Mouse (Mus musculus): ENCODE measurements at regions not wholly inside any gene's neighbourhood (a gene's known extent, or its start where the extent isn't known, plus 50 kb on each side); places are given as distances from the start of the nearest gene placed in this dataset.
A peak's percentile ranks its signal among the peaks of the same experiment; 100 is the strongest.

- Histone ChIP-seq H3K4me3 (no peak overlapping the region), H3K4me2 (peak overlapping the region; percentile 13; the same call in 1 of the 2 replicates), H3K27me3 (replicated peaks) (no peaks in the 10 kb centered on the region), H3K4me1 (no peaks in the 10 kb centered on the region), H3K36me3 (no peaks in the 10 kb centered on the region), H3K27ac (replicated peaks) (no peak overlapping the region), H3K9ac (no peak overlapping the region), H3K9me3 (no peaks in the 10 kb centered on the region)
- WGBS: 68% methylated on average over 17 of the region's 17 CpGs
- ATAC-seq (ENCODE audit: extremely low read depth, insufficient number of reproducible peaks, low FRiP score, low TSS enrichment): no peak
These were observed 163.5 kb downstream of the Twistnb start for GRCm38 (mm10) chr12:33592938-33593337.

- ATAC-seq (ENCODE audit: extremely low read depth, insufficient number of reproducible peaks, low FRiP score, low TSS enrichment): no peak
These were observed 164.2 kb downstream of the Twistnb start for GRCm38 (mm10) chr12:33593685-33594084.

GRCm38 (mm10) chr12:33605393-33605792 lies 176.0 kb downstream of the Twistnb start:
- H3K4me3 ChIP-seq: no peak overlapping the region
- H3K9me3 ChIP-seq: no peaks in the 10 kb centered on the region
- H3K4me1 ChIP-seq: no peaks in the 10 kb centered on the region
- no peak overlapping the region for H3K4me2 ChIP-seq
- H3K9ac ChIP-seq: no peak overlapping the region
- WGBS: 62% methylated on average over 4 of the region's 4 CpGs
- no peaks in the 10 kb centered on the region for H3K36me3 ChIP-seq
- H3K27me3 ChIP-seq (replicated peaks): no peaks in the 10 kb centered on the region
- ATAC-seq (ENCODE audit: extremely low read depth, insufficient number of reproducible peaks, low FRiP score, low TSS enrichment): no peak
- H3K27ac ChIP-seq (replicated peaks): no peak overlapping the region

More at GRCm38 (mm10) chr12:33593685-33594084, 164.2 kb downstream of the Twistnb start:
- Histone ChIP-seq H3K4me3 (no peak overlapping the region), H3K9me3 (no peaks in the 10 kb centered on the region), H3K27me3 (replicated peaks) (no peaks in the 10 kb centered on the region), H3K27ac (replicated peaks) (no peak overlapping the region), H3K9ac (no peak overlapping the region), H3K4me1 (no peaks in the 10 kb centered on the region), H3K36me3 (no peaks in the 10 kb centered on the region), H3K4me2 (no peak overlapping the region)
- 79% methylated on average over 4 of the region's 4 CpGs for WGBS

- Histone ChIP-seq H3K4me1 (no peaks in the 10 kb centered on the region), H3K9ac (no peak overlapping the region), H3K4me3 (no peak overlapping the region), H3K27me3 (replicated peaks) (no peaks in the 10 kb centered on the region), H3K27ac (replicated peaks) (no peak overlapping the region), H3K9me3 (no peaks in the 10 kb centered on the region), H3K36me3 (no peaks in the 10 kb centered on the region), H3K4me2 (no peak overlapping the region)
- no peak for ATAC-seq (ENCODE audit: extremely low read depth, insufficient number of reproducible peaks, low FRiP score, low TSS enrichment)
- WGBS: 50% methylated on average over 7 of the region's 7 CpGs
These were observed 178.6 kb downstream of the Twistnb start for GRCm38 (mm10) chr12:33607811-33608602.

DNA sequence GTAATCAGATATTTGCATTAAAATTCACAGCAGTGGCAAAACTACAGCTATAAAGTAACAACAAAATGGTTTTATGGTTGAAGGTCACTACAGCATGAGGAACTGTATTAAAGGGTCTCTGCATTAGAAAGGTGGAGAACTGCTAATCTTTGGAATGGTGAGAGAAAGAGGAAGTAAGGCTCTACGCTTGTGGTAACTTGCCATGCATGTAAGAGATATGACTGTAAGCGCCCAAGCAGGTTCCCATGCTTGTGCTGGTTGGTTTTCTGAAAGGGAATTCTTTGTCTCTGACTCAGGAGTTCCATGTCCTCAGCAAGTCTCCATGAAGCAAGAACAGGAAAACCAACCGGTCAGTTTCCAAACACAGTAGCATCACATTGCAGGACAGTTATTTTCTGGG lies 182.9 kb downstream of the Twistnb start:
- Histone ChIP-seq H3K27ac (replicated peaks) (no peak overlapping the region), H3K4me3 (no peak overlapping the region), H3K4me2 (no peak overlapping the region), H3K27me3 (replicated peaks) (no peaks in the 10 kb centered on the region), H3K9ac (no peak overlapping the region), H3K36me3 (no peaks in the 10 kb centered on the region), H3K9me3 (no peaks in the 10 kb centered on the region), H3K4me1 (no peaks in the 10 kb centered on the region)
- 51% methylated on average over 3 of the region's 3 CpGs for WGBS
- ATAC-seq (ENCODE audit: extremely low read depth, insufficient number of reproducible peaks, low FRiP score, low TSS enrichment): no peak

DNA sequence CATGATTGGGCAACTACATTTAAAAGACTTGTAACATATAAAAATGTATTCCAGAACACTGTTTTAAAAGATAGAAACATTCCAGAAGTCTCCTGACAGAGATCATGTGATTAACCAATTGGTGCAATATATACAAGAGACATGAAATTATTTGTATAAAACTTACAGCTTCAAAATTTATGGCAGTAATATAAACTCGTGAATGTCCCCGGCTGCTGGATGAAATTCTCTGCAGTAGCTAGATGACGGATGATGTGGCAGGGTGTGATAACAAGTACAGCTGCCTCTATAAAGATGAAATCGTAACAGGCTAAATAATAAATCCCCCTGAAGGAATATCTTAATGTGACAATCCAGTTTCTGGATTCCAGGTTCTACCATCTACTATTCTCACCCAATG lies 191.0 kb downstream of the Twistnb start:
- Histone ChIP-seq H3K4me1 (no peaks in the 10 kb centered on the region), H3K9me3 (no peaks in the 10 kb centered on the region), H3K36me3 (no peaks in the 10 kb centered on the region), H3K27me3 (replicated peaks) (no peaks in the 10 kb centered on the region), H3K27ac (replicated peaks) (no peak overlapping the region), H3K9ac (no peak overlapping the region), H3K4me2 (no peak overlapping the region), H3K4me3 (no peak overlapping the region)
- ATAC-seq (ENCODE audit: extremely low read depth, insufficient number of reproducible peaks, low FRiP score, low TSS enrichment): no peak
- WGBS: 62% methylated on average over 4 of the region's 4 CpGs

DNA sequence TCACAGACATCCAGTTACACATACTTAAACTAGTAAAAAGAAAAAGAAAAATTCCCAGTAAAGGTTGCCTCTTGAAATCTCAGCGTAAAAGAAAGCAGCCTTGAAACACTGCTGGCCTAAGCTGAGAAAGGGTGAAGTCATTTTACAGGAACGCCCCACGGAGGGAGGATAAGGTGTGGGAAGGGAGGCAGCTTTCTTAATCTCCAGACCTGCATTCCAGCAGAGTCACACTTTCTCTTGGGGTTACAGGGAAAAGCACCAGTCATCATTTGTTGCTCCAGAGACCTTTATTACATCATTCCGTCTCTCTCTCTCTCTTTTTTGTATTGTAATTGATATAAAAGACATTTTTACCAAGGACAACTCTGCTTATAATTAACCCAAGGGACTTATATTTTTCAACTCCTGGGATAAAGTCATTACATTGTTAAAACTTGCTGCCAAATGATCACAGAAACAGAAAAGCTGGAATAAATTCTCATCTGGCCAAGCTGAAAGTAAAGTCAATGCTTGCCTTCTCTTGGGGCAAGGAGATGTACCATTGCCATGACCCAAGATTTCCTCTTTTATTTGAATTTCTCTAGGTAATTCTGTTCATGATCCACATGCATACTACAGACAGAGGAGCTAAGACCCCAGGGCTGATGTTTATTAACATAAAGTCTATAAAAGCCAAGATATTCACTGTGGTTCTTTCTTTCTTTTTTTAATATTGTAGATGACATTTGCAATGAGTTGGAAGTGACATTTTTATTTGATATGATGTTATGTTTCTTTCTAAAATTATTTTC lies 196.9 kb downstream of the Twistnb start:
- Histone ChIP-seq H3K36me3 (no peaks in the 10 kb centered on the region), H3K4me3 (no peak overlapping the region), H3K27ac (replicated peaks) (peak overlapping the region; percentile 45; the same call in 1 of the 2 replicates), H3K9me3 (no peaks in the 10 kb centered on the region), H3K4me1 (no peaks in the 10 kb centered on the region), H3K27me3 (replicated peaks) (no peaks in the 10 kb centered on the region), H3K9ac (no peak overlapping the region), H3K4me2 (no peak overlapping the region)
- WGBS: 47% methylated on average over 4 of the region's 4 CpGs
- no peak for ATAC-seq (ENCODE audit: extremely low read depth, insufficient number of reproducible peaks, low FRiP score, low TSS enrichment)

- no peaks in the 10 kb centered on the region for H3K27me3 ChIP-seq (replicated peaks)
- H3K9ac ChIP-seq: no peak overlapping the region
- no peak overlapping the region for H3K4me2 ChIP-seq
- no peak overlapping the region for H3K4me3 ChIP-seq
- WGBS: 77% methylated on average over 1 of the region's 1 CpGs
- H3K4me1 ChIP-seq: 0 out of 2 replicates have a peak, but pooled peaks cover 4% of the 10 kb centered on the region
- peaks cover 4% of the 10 kb centered on the region; the same call in 1 of the 2 replicates for H3K9me3 ChIP-seq
- no peak for ATAC-seq (ENCODE audit: extremely low read depth, insufficient number of reproducible peaks, low FRiP score, low TSS enrichment)
- H3K36me3 ChIP-seq: no peaks in the 10 kb centered on the region
- H3K27ac ChIP-seq (replicated peaks): no peak overlapping the region
These were observed 223.2 kb downstream of the Twistnb start for GRCm38 (mm10) chr12:33652597-33652996.

- Histone ChIP-seq H3K27me3 (replicated peaks) (no peaks in the 10 kb centered on the region), H3K36me3 (no peaks in the 10 kb centered on the region), H3K4me2 (no peak overlapping the region), H3K9me3 (no peaks in the 10 kb centered on the region), H3K4me1 (no peaks in the 10 kb centered on the region), H3K9ac (no peak overlapping the region), H3K4me3 (no peak overlapping the region), H3K27ac (replicated peaks) (no peak overlapping the region)
- 72% methylated on average over 6 of the region's 6 CpGs for WGBS
- no peak for ATAC-seq (ENCODE audit: extremely low read depth, insufficient number of reproducible peaks, low FRiP score, low TSS enrichment)
These were observed 246.1 kb downstream of the Twistnb start for GRCm38 (mm10) chr12:33675508-33675907.

DNA sequence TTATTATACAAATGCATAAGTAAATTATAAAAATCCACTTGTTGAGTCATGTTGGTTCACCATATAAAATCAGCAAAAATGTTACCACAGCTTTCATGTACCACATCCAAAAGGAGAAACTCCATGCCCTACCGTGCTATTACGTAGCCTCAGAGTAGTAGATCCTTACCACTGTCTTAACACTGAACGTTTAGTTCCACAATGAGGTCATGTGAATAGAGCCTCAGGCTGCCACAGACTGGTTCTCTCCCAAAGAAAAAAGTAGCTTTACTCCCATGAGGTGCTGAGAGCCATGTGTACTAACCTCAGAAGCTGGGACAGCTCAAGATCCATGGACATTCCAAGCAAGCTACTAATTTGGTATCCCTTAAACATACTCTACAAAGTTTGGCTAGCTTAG lies 235.4 kb upstream of the Ferd3l start:
- no peak for ATAC-seq (ENCODE audit: extremely low read depth, insufficient number of reproducible peaks, low FRiP score, low TSS enrichment)
- no peaks in the 10 kb centered on the region for H3K27me3 ChIP-seq (replicated peaks)
- no peak overlapping the region for H3K4me2 ChIP-seq
- H3K27ac ChIP-seq (replicated peaks): no peak overlapping the region
- WGBS: 79% methylated on average over 3 of the region's 3 CpGs
- no peaks in the 10 kb centered on the region for H3K36me3 ChIP-seq
- no peak overlapping the region for H3K4me3 ChIP-seq
- H3K4me1 ChIP-seq: no peaks in the 10 kb centered on the region
- no peak overlapping the region for H3K9ac ChIP-seq
- H3K9me3 ChIP-seq: no peaks in the 10 kb centered on the region

DNA sequence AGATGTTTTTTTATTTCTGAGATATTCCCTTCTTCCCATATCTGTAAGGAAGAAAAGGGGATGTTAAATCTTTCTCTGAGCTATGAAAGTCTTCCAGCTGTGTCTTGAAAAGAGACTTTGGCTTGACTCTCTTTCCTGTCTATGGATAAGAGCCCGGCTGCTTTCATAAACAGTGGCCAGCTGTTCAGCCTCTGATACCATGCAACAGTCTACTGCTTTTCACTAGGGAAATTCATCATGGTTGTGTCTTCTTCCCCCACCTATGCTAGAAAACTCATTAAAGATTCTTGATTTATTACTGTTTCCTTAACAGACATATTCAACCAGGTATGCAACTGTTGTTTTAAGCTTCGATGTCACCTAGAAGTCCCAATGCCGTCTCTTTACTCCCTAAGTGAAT lies 213.8 kb upstream of the Ferd3l start:
- no peaks in the 10 kb centered on the region for H3K9me3 ChIP-seq
- H3K4me2 ChIP-seq: no peak overlapping the region
- 60% methylated on average over 3 of the region's 3 CpGs for WGBS
- H3K4me1 ChIP-seq: peaks cover 18% of the 10 kb centered on the region
- no peaks in the 10 kb centered on the region for H3K36me3 ChIP-seq
- H3K4me3 ChIP-seq: no peak overlapping the region
- ATAC-seq (ENCODE audit: extremely low read depth, insufficient number of reproducible peaks, low FRiP score, low TSS enrichment): no peak
- H3K27me3 ChIP-seq (replicated peaks): no peaks in the 10 kb centered on the region
- H3K9ac ChIP-seq: no peak overlapping the region
- H3K27ac ChIP-seq (replicated peaks): peak overlapping the region; percentile 61
